Mouse (Mus musculus): Measurements from ENCODE around the gene Arid3c. TPM values are rescaled to one million over a fixed set of nuclear protein-coding genes. Genes with fewer than 3 reads are reported as not detected.

The Arid3c gene
- polyA plus RNA-seq, 1 experiment from 2014 or later, result 0.14 TPM

GRCm38 (mm10) chr4:41740380-41741157 is 9.6 kb upstream of the Arid3c start:
- H3K27me3 ChIP-seq, result no peaks in the 10 kb centered on the region
- peak overlapping the region; percentile 93 for H3K4me2 ChIP-seq (replicated peaks)
- ATAC-seq (ENCODE audit: low FRiP score, low read depth), result peak; percentile 85
- peaks cover 10% of the 10 kb centered on the region for H3K36me3 ChIP-seq
- H3K4me3 ChIP-seq, result peak overlapping the region; percentile 77
- H3K9me3 ChIP-seq, result 0 out of 2 replicates have a peak, but pooled peaks cover 3% of the 10 kb centered on the region
- under 1% methylated on average over 48 of the region's 48 CpGs for WGBS
- peak overlapping the region; percentile 82 for H3K9ac ChIP-seq
- H3K4me1 ChIP-seq, result peaks cover 15% of the 10 kb centered on the region
- H3K27ac ChIP-seq, result peak overlapping the region; percentile 67

DNA sequence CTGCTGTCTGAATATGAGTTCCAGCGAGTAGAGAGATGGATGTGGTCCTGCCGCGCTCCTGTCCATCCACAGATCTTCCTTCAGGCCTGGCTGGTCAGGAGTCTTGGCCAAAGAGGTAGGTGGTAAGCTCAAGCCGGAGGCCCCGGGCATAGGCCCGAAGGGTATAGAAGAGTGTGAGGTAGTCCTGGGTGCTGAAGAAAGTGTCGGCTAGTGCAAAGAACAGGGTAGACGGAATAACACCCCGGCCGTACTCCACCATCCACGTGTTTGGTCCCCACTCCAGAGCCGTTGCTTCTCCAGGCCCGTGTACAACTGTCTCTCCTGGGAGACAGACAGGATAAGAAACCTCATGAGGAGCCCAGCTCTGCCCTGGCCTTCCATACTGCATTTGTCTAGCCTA is 8.3 kb upstream of the Arid3c start:
- H3K9ac ChIP-seq, result no peak overlapping the region
- no peak overlapping the region for H3K27ac ChIP-seq
- H3K4me2 ChIP-seq (replicated peaks), result no peak overlapping the region
- H3K9me3 ChIP-seq, result 0 out of 2 replicates have a peak, but pooled peaks cover 7% of the 10 kb centered on the region
- H3K36me3 ChIP-seq, result peaks cover 10% of the 10 kb centered on the region
- H3K4me1 ChIP-seq, result peaks cover 15% of the 10 kb centered on the region
- 93% methylated on average over 13 of the region's 13 CpGs for WGBS
- ATAC-seq (ENCODE audit: low FRiP score, low read depth), result no peak
- H3K27me3 ChIP-seq, result peaks cover 9% of the 10 kb centered on the region
- no peak overlapping the region for H3K4me3 ChIP-seq

DNA sequence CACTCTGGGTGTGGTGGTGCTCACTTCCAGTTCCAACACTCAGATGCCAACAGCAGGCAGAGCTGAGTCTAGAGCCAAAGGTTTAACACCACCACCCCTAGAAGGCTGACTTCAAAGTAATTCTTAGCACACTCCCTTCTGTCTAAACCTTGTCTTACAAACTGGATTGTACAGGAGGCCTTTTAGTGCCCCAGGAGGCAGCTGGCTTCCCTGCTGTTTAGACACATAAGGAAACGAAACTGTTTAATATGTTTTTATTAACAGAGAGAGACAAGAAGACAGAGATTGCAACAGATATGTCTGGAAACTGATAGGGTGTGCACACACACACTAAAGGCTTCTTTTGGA is 7.3 kb upstream of the Arid3c start:
- Histone ChIP-seq H3K4me2 (replicated peaks) (no peak overlapping the region), H3K9ac (no peak overlapping the region), H3K4me3 (no peak overlapping the region), H3K27me3 (peaks cover 19% of the 10 kb centered on the region), H3K4me1 (peaks cover 15% of the 10 kb centered on the region), H3K27ac (no peak overlapping the region), H3K36me3 (peaks cover 10% of the 10 kb centered on the region), H3K9me3 (0 out of 2 replicates have a peak, but pooled peaks cover 7% of the 10 kb centered on the region)
- 48% methylated on average over 1 of the region's 1 CpGs for WGBS
- ATAC-seq (ENCODE audit: low FRiP score, low read depth), result no peak

GRCm38 (mm10) chr4:41737602-41738255 is 6.8 kb upstream of the Arid3c start:
- 26% methylated on average over 8 of the region's 8 CpGs for WGBS
- no peak overlapping the region for H3K4me2 ChIP-seq (replicated peaks)
- ATAC-seq (ENCODE audit: low FRiP score, low read depth), result peak; percentile 52; the same call in 1 of the 2 replicates
- 0 out of 2 replicates have a peak, but pooled peaks cover 7% of the 10 kb centered on the region for H3K9me3 ChIP-seq
- H3K9ac ChIP-seq, result no peak overlapping the region
- no peak overlapping the region for H3K4me3 ChIP-seq
- peaks cover 10% of the 10 kb centered on the region for H3K36me3 ChIP-seq
- H3K27ac ChIP-seq, result no peak overlapping the region
- H3K4me1 ChIP-seq, result peaks cover 15% of the 10 kb centered on the region
- peaks cover 24% of the 10 kb centered on the region for H3K27me3 ChIP-seq

DNA sequence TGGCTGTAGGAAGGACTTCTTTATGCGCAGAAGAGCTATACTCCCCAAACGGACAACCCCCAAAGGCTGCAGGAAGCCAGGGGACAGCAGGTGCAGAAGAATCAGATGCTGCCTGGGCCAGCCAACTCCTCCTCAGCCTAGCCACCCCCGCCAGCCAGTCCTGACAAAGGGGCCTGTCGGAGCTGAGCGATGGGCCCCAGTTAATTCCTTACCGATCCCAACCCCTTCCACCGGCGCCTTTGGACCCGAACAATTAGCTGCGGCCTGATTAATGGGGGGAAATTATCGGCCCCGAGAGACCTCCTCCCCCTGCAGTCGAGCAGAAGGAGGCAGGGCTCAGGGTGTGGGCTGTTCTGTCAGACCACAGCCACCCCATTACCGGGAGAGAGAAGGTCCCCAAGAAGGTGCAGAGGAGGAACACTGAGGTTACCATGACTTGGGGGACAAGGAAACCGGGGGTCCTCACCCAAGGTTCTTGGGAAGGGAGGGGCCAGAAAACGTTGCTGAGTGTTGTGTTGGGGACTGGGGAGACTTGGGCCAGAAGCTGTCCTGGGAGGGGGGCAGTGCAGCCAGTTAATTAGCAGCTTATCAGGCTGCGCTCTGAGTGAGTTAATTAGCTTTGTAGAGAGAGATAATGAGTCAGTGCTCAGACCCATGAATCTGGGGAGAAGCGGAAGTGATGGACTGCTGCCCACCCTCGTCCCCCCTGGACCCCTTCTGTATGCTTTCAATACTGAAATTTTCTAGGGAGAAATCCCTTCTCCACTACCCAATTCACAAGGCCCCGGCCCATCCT is 3.9 kb downstream of the Arid3c start:
- Histone ChIP-seq H3K9me3 (no peaks in the 10 kb centered on the region), H3K4me3 (no peak overlapping the region), H3K36me3 (no peaks in the 10 kb centered on the region), H3K9ac (no peak overlapping the region), H3K27me3 (peaks cover 83% of the 10 kb centered on the region), H3K4me2 (replicated peaks) (no peak overlapping the region), H3K27ac (no peak overlapping the region), H3K4me1 (peaks cover 22% of the 10 kb centered on the region)
- no peak for ATAC-seq (ENCODE audit: low FRiP score, low read depth)
- 14% methylated on average over 20 of the region's 20 CpGs for WGBS

- no peak within 1 kb of the TSS for H3K27ac ChIP-seq
- H3K4me2 ChIP-seq (replicated peaks), result peak within 1 kb of the TSS; percentile 87
- peak within 1 kb of the TSS; percentile 88 for H3K9ac ChIP-seq
- peak; percentile 94 for ATAC-seq (ENCODE audit: low FRiP score, low read depth)
- peaks cover 46% of the 10 kb centered on the region for H3K27me3 ChIP-seq
- no peaks in the 10 kb centered on the region for H3K9me3 ChIP-seq
- under 1% methylated on average over 27 of the region's 27 CpGs for WGBS
- H3K4me3 ChIP-seq, result peak within 1 kb of the TSS; percentile 84
- peaks cover 18% of the 10 kb centered on the region for H3K4me1 ChIP-seq
- H3K36me3 ChIP-seq, result peaks cover 26% of the 10 kb centered on the region
Measured at GRCm38 (mm10) chr4:41722918-41723351, 8.0 kb downstream of the Arid3c start, which contains the start of gene Dctn3. Gene Dctn3 (minus strand): TSS chr4:41723170.

DNA sequence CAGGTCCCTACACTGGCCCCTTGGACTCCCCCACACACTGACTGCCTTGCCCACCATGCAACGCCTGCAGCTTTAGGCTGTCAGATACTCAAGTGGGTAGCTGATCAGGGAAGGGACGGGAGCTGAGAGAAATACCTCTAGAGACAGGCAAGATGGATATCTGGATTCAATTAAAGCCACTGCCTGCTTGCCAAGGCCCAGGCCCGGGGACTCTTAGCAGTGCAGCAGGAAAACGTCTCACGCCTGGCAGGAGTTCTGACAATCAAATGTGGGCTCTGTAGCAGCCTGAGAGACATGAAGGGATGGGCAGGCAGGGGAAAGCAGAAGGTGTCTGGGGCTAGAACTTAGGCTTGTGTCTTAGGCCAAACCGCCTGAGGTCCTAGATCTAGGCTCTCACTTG is 14.1 kb downstream of the Arid3c start:
- ATAC-seq (ENCODE audit: low FRiP score, low read depth), result no peak
- no peak overlapping the region for H3K9ac ChIP-seq
- H3K4me3 ChIP-seq, result no peak overlapping the region
- H3K36me3 ChIP-seq, result peaks cover 37% of the 10 kb centered on the region
- H3K27me3 ChIP-seq, result no peaks in the 10 kb centered on the region
- H3K9me3 ChIP-seq, result no peaks in the 10 kb centered on the region
- peaks cover 38% of the 10 kb centered on the region for H3K4me1 ChIP-seq
- 32% methylated on average over 6 of the region's 6 CpGs for WGBS
- H3K4me2 ChIP-seq (replicated peaks), result no peak overlapping the region
- peak overlapping the region; percentile 55; the same call in 1 of the 2 replicates for H3K27ac ChIP-seq

- Histone ChIP-seq H3K4me1 (peaks cover 46% of the 10 kb centered on the region), H3K9ac (no peak overlapping the region), H3K9me3 (no peaks in the 10 kb centered on the region), H3K4me2 (replicated peaks) (no peak overlapping the region), H3K27me3 (no peaks in the 10 kb centered on the region), H3K4me3 (no peak overlapping the region), H3K27ac (no peak overlapping the region), H3K36me3 (peaks cover 47% of the 10 kb centered on the region)
- 82% methylated on average over 5 of the region's 5 CpGs for WGBS
- no peak for ATAC-seq (ENCODE audit: low FRiP score, low read depth)
Measured at GRCm38 (mm10) chr4:41715596-41715995, 15.3 kb downstream of the Arid3c start.

DNA sequence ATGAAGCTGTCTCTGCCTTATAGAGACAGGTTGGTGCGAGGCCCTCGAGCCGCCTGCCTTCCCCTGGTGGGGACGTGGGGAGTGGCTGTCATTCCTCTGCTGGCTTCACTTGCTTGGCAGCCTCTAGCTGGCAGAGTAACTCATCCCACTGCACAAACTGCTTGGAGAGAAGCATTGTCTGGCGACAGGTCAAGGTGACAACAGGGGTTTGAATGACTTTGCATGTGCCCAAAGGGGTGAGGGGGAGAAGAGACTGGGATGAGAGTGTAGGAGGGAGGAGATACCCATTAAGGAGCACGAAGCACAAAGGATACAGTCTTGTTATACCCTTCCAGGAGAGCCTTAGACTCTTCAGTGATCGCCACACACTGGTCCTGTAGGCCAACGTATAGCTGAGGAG is 15.9 kb downstream of the Arid3c start:
- Histone ChIP-seq H3K36me3 (peaks cover 45% of the 10 kb centered on the region), H3K9ac (no peak overlapping the region), H3K4me2 (replicated peaks) (no peak overlapping the region), H3K4me3 (no peak overlapping the region), H3K27me3 (no peaks in the 10 kb centered on the region), H3K9me3 (no peaks in the 10 kb centered on the region), H3K27ac (no peak overlapping the region), H3K4me1 (peaks cover 46% of the 10 kb centered on the region)
- 80% methylated on average over 8 of the region's 8 CpGs for WGBS
- ATAC-seq (ENCODE audit: low FRiP score, low read depth), result no peak

- Histone ChIP-seq H3K9me3 (no peaks in the 10 kb centered on the region), H3K27ac (no peak overlapping the region), H3K27me3 (no peaks in the 10 kb centered on the region), H3K36me3 (peaks cover 37% of the 10 kb centered on the region), H3K4me1 (peaks cover 46% of the 10 kb centered on the region), H3K9ac (peak overlapping the region; percentile 90; the same call in 1 of the 2 replicates), H3K4me3 (peak overlapping the region; percentile 81), H3K4me2 (replicated peaks) (peak overlapping the region; percentile 94)
- no peak for ATAC-seq (ENCODE audit: low FRiP score, low read depth)
- 13% methylated on average over 8 of the region's 8 CpGs for WGBS
Measured at GRCm38 (mm10) chr4:41714276-41714675, 16.7 kb downstream of the Arid3c start.

GRCm38 (mm10) chr4:41713197-41714067 is 17.5 kb downstream of the Arid3c start, which contains the start of gene Rpp25l:
Gene Rpp25l (minus strand): TSS chr4:41713534.
- peak within 1 kb of the TSS; percentile 94 for H3K4me2 ChIP-seq (replicated peaks)
- no peaks in the 10 kb centered on the region for H3K9me3 ChIP-seq
- peak; percentile 75 for ATAC-seq (ENCODE audit: low FRiP score, low read depth)
- H3K36me3 ChIP-seq, result peaks cover 29% of the 10 kb centered on the region
- H3K9ac ChIP-seq, result peak within 1 kb of the TSS; percentile 90
- H3K27ac ChIP-seq, result peak within 1 kb of the TSS; percentile 73
- H3K27me3 ChIP-seq, result no peaks in the 10 kb centered on the region
- H3K4me3 ChIP-seq, result peak within 1 kb of the TSS; percentile 81
- peaks cover 46% of the 10 kb centered on the region for H3K4me1 ChIP-seq
- WGBS, result under 1% methylated on average over 61 of the region's 61 CpGs
